Mouse (Mus musculus) kidney, embryonic 16.5 days (tissue): Measurements from ENCODE around the gene Fcf1. TPM values are rescaled to one million over a fixed set of nuclear protein-coding genes. Genes with fewer than 3 reads are reported as not detected.
A peak's percentile ranks its signal among the peaks of the same experiment; 100 is the strongest.

Experiments
- ATAC-seq: fragments of 200-750 bp; cut with Nextera tagmentation; 2 replicates; pipeline ENCODE4 v1.8.0; 2017; ENCODE audit warnings: moderate TSS enrichment; ENCODE audit not compliant: low FRiP score, low TSS enrichment
- H3K27ac ChIP-seq: fragments of 300-500 bp; sonication (generic); 2 replicates; pipeline ENCODE4 v1.5.1; 2014; ENCODE audit warnings: low read length
- H3K27me3 ChIP-seq: fragments of 300-500 bp; sonication (generic); 2 replicates; pipeline ENCODE4 v1.6.1; 2014; ENCODE audit warnings: low read length, control low read depth, mixed read lengths; ENCODE audit not compliant: insufficient read depth
- H3K36me3 ChIP-seq: fragments of 300-500 bp; sonication (generic); 2 replicates; pipeline ENCODE4 v1.6.1; 2014; ENCODE audit warnings: low read length, control low read depth, mixed read lengths; ENCODE audit not compliant: insufficient read depth
- H3K4me1 ChIP-seq: fragments of 300-500 bp; sonication (generic); 2 replicates; pipeline ENCODE4 v1.6.1; 2014; ENCODE audit warnings: low read length, control low read depth, mixed read lengths; ENCODE audit not compliant: insufficient read depth
- H3K4me2 ChIP-seq: fragments of 300-500 bp; sonication (generic); replicated peaks from 2 replicates; pipeline ENCODE4 v1.6.1; 2014; ENCODE audit warnings: low read depth, low read length
- H3K4me3 ChIP-seq: fragments of 300-500 bp; sonication (generic); 2 replicates; pipeline ENCODE4 v1.5.1; 2014; ENCODE audit warnings: mild to moderate bottlenecking, low read length
- H3K9ac ChIP-seq: fragments of 300-500 bp; sonication (generic); replicated peaks from 2 replicates; pipeline ENCODE4 v1.6.1; 2014; ENCODE audit warnings: low read length
- H3K9me3 ChIP-seq: fragments of 300-500 bp; sonication (generic); 2 replicates; pipeline ENCODE4 v1.6.1; 2016; ENCODE audit warnings: low read length, control low read depth
- WGBS: fragments of 180-500 bp; shearing (Covaris S2); extraction: QIAGEN DNeasy Blood & Tissue Kit; methylation state at CpG from one replicate; pipeline ENCODE4 v1.1.7; 2014; 5-methylcytosine and 5-hydroxymethylcytosine counted together
- polyA plus RNA-seq: library from polyadenylated mRNA; unstranded; fragments of >200 nt; fragmentation: Nextera tagmentation; extraction: Ambion mirVana; gene quantifications from 2 replicates; pipeline ENCODE4 v1.2.1, GENCODE M21; 2015

Fcf1 gene
- polyA plus RNA-seq, 1 experiment from 2014 or later = 135 TPM

DNA sequence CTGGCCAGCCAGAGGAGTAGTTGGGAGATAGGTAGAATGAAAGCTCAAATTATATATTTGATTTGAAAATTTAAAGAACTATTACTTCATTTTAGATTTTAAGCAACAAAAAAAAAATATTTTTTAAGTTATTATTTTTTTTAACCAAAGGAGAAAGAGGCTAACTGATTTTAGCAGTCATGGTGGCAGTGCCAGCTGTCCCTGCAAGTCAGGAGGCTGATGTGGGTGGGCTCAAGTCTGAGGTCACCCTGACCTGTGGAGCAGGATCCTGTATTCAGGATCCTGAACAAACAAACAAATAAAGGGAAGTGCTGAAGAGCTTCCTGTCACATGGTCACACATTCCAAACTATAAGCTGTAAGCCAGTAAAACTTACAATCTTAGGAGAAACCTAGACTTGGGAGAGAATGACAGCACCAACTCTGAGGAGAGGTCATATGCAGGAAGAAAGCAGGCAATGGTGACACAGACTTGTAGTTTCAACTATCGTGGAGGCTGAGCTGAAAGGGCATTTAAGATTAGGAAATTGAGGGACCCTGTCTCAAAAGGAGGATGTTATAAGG lies 11.8 kb upstream of the Fcf1 start:
- WGBS = 56% methylated on average over 1 of the region's 1 CpGs
- Histone ChIP-seq H3K4me2 (no peak overlapping the region), H3K27ac (no peak overlapping the region), H3K27me3 (no peaks in the 10 kb centered on the region), H3K9ac (no peak overlapping the region), H3K4me1 (no peaks in the 10 kb centered on the region), H3K9me3 (no peaks in the 10 kb centered on the region), H3K36me3 (0 out of 2 replicates have a peak, but pooled peaks cover 2% of the 10 kb centered on the region), H3K4me3 (no peak overlapping the region)
- no peak for ATAC-seq

DNA sequence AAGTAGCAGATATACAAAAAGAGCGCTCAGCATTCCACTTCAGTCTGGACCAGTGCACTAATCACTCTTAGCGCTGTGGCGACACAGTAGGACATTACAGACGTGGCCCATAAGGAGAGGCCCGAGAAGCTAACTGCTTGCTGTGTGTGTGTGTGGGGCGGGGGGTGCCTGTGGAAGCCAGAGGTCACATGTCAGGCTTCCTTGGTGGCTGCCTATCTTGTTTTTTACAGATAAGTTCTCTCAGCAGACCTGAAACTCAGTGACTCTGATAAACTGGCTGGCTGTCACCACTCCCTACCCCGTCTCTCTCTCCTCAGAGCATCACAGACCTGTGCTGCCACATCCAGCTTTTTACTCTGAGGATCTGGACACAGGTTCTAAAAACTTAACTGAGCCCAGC lies 8.1 kb upstream of the Fcf1 start:
- no peaks in the 10 kb centered on the region for H3K27me3 ChIP-seq
- WGBS = 85% methylated on average over 7 of the region's 7 CpGs
- H3K9ac ChIP-seq = no peak overlapping the region
- no peaks in the 10 kb centered on the region for H3K4me1 ChIP-seq
- H3K36me3 ChIP-seq = 0 out of 2 replicates have a peak, but pooled peaks cover 2% of the 10 kb centered on the region
- H3K9me3 ChIP-seq = no peaks in the 10 kb centered on the region
- H3K4me2 ChIP-seq = no peak overlapping the region
- no peak overlapping the region for H3K4me3 ChIP-seq
- no peak for ATAC-seq
- H3K27ac ChIP-seq = no peak overlapping the region

DNA sequence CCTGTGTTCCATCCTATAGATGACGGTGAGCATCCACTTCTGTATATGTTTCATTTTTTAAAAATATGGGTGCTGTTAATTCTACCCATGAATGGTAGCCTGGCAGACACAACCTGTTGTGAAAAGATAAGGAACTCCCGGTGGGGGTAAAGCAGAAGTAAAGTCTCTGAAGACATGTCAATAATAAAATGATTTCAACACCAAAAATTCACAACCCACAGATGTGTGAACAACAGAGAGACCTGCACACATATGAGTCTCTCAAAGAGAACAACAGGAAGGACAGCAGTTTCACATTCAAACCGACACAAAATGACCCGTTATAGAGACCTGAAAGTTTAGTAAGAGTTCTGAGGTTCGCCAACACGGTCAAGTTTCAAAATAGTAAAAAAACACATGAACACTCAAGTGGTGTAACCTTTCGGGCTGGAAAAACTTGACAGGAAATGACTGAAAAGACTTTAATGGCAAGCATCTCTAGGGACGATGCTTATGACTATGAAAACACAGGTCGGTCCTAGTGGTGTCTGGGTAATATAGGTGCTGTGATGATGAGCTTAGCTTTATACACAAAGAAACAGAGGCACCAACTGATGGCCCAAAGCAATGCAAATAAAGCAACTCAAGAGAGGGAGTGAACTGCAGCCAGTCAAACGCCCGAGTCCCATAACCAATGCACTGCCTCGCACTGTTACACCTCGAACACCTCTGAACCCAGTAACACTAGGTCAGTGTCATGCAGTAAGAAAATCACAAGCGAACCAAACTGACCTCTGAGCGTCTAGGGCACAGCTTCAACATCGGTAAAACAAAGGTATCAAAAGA lies 1.7 kb upstream of the Fcf1 start:
- peak overlapping the region; percentile 92 for H3K4me2 ChIP-seq
- no peak for ATAC-seq
- H3K4me1 ChIP-seq = peaks cover 20% of the 10 kb centered on the region
- H3K27ac ChIP-seq = no peak overlapping the region
- H3K9me3 ChIP-seq = no peaks in the 10 kb centered on the region
- peaks cover 7% of the 10 kb centered on the region; the same call in 1 of the 2 replicates for H3K36me3 ChIP-seq
- no peak overlapping the region for H3K4me3 ChIP-seq
- H3K27me3 ChIP-seq = no peaks in the 10 kb centered on the region
- WGBS = 79% methylated on average over 16 of the region's 16 CpGs
- no peak overlapping the region for H3K9ac ChIP-seq

DNA sequence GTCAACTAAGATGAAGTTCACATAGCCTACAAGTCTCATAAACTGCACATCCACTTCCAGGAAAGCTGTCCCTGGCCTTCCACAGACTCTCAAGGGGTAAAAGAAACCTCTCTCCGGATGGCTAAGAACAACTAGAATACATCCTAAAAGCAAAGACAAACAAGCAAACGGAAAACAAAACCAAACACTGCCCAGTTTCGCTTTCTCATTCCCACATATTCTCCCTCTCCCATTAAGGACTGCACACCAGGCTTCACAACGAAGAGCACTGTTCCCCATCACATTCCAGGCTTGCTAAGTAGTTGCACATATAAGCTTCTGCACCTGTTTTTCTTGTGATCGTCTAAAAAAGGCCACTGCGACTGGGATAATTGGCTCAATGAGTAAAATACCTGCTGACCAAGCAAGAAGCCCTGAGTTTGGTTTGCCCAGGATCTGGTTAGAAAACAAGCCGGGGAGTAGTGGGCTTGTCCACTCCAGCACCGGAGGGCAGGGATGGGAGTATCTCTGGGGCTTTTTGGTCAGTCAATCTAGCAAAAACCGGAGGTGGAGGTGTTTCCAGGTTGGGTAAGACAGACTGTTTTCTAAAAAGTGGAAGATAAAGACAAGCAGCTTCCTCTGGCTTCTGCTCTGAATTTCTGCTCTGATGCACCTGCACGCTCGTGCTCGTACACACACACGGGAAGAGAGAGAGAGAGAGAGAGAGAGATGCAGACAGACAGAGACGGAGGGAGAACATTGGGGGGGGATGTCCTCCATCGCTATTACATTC lies 855 bp upstream of the Fcf1 start:
- Histone ChIP-seq H3K4me1 (peaks cover 20% of the 10 kb centered on the region), H3K4me2 (peak overlapping the region; percentile 92), H3K27ac (no peak overlapping the region), H3K4me3 (peak overlapping the region; percentile 72), H3K36me3 (peaks cover 13% of the 10 kb centered on the region; the same call in 1 of the 2 replicates), H3K9ac (peak overlapping the region; percentile 85), H3K27me3 (no peaks in the 10 kb centered on the region), H3K9me3 (no peaks in the 10 kb centered on the region)
- WGBS = 25% methylated on average over 15 of the region's 15 CpGs
- no peak for ATAC-seq

DNA sequence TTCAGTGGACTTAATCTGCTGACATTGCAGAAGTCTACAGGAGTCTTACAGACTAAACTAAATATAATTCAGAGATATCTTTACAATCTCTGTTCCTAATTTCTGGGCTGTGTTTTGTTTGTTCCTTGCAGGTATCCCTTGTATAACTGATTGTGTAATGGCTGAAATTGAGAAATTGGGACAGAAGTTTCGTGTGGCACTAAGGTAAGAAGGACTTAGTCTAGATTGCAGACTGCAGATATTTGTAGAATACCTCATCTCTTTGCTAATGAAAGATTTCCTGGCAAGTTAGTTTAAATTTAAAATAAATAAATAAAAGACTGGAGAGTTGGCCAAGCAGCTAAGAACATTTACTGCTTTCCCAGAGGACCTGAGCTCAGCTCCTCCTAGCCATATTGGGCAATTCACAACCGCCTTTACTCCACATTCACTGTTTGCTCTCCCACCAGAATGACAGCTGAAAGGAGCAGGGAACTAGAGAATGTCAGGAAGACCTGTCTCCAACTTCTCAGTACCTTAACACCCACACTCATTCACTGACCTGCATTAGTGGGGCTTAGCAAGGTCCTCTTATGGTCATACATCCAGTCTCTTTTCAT lies 8.7 kb downstream of the Fcf1 start:
- Histone ChIP-seq H3K27me3 (no peaks in the 10 kb centered on the region), H3K9me3 (no peaks in the 10 kb centered on the region), H3K9ac (no peak overlapping the region), H3K36me3 (peaks cover 66% of the 10 kb centered on the region), H3K4me1 (no peaks in the 10 kb centered on the region), H3K4me2 (no peak overlapping the region), H3K4me3 (no peak overlapping the region), H3K27ac (no peak overlapping the region)
- WGBS = 89% methylated on average over 2 of the region's 2 CpGs
- no peak for ATAC-seq

DNA sequence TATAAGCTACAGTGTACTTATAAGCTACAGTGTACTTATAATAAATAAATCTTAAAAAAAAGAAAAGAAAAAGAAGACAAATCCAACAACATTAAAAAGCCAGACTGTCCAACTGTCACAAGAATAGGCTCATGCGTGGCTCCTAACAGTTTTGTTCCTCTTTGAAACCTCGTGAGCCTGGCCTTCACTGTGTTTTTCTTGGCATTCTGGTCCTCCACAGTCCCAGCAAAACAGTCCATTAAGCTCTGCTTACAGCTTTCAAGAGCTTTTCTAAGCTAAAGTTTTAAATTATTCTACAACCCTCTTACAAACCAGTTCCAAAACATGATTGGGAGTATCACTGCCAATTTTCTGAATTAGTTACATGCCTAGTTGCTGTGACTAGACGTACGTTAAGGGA lies 18.8 kb downstream of the Fcf1 start:
- Histone ChIP-seq H3K4me2 (no peak overlapping the region), H3K9ac (no peak overlapping the region), H3K4me3 (no peak overlapping the region), H3K27me3 (no peaks in the 10 kb centered on the region), H3K4me1 (no peaks in the 10 kb centered on the region), H3K36me3 (0 out of 2 replicates have a peak, but pooled peaks cover 4% of the 10 kb centered on the region), H3K27ac (no peak overlapping the region), H3K9me3 (no peaks in the 10 kb centered on the region; the same call in 1 of the 2 replicates)
- no peak for ATAC-seq
- WGBS = 48% methylated on average over 4 of the region's 4 CpGs

DNA sequence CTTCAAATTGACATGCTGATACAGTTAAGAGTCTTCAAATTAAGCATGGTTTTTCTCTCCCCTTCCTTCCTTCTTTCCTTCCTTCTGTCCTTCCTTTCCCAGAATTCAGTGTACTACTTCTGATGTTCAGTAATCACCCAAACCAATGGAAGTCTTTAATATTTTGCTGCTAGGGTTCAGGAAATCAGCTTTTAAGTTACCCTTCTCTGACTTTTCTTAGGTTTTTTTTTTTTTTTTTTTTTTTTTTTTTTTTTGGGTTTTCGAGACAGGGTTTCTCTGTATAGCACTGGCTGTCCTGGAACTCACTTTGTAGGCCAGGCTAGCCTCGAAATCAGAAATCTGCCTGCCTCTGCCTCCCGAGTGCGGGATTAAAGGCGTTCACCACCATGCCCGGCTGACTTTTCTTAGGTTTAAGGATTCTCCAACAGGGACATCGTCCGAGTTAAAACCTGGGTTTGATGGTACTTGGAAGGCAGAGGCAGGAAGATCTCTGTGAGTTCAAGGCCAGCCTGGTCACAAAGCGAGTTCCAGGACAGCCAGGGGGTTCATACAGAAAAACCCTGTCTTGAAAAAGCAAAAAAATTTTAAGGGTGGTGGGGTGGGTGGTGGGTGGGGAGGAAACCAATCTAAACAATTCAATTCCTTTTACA lies 24.5 kb downstream of the Fcf1 start:
- H3K27ac ChIP-seq = no peak overlapping the region
- H3K27me3 ChIP-seq = no peaks in the 10 kb centered on the region
- ATAC-seq = no peak
- no peaks in the 10 kb centered on the region; the same call in 1 of the 2 replicates for H3K9me3 ChIP-seq
- H3K4me3 ChIP-seq = peak overlapping the region; percentile 99; the same call in 1 of the 2 replicates
- H3K36me3 ChIP-seq = no peaks in the 10 kb centered on the region
- 93% methylated on average over 9 of the region's 9 CpGs for WGBS
- peaks cover 19% of the 10 kb centered on the region for H3K4me1 ChIP-seq
- H3K4me2 ChIP-seq = peak overlapping the region; percentile 96
- H3K9ac ChIP-seq = peak overlapping the region; percentile 31; the same call in 1 of the 2 replicates

DNA sequence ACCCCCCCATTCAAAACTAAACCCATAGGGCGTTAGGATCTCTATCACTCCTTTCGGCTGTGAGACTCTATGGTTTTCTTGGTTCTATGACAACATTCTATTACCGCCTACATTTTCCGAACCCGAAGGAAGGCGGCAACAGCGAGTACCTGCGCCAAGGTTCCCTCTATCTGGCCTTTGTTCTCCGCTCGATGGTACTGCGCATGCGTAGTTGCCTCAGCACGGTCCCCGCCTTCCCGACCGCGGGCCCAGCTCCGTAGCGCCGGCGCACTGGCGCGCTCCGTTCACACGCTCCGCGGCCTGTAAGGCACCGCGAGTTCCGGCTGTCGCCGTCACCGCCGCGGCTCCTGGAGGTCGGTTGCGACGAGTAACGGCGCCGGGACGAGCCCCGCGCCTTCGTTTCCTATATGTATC lies 25.4 kb downstream of the Fcf1 start, which contains the start of gene Ylpm1:
Gene Ylpm1 (plus strand): TSS at position 239 of the 414 bp plus-strand sequence.
- Histone ChIP-seq H3K27ac (peak within 1 kb of the TSS; percentile 79), H3K9me3 (no peaks in the 10 kb centered on the region; the same call in 1 of the 2 replicates), H3K27me3 (no peaks in the 10 kb centered on the region), H3K4me3 (peak within 1 kb of the TSS; percentile 99), H3K4me2 (peak within 1 kb of the TSS; percentile 96), H3K9ac (peak within 1 kb of the TSS; percentile 97), H3K36me3 (no peaks in the 10 kb centered on the region), H3K4me1 (peaks cover 19% of the 10 kb centered on the region)
- peak; percentile 99 for ATAC-seq
- WGBS = under 1% methylated on average over 45 of the region's 45 CpGs
